Mouse (Mus musculus) heart, postnatal 0 days (tissue): ENCODE measurements at regions not wholly inside any gene's neighbourhood (a gene's known extent, or its start where the extent isn't known, plus 50 kb on each side); places are given as distances from the start of the nearest gene placed in this dataset.

Experiments used
- CTCF ChIP-seq: IDR thresholded peaks from 2 replicates; pipeline ENCODE4 v1.5.1; 2016; ENCODE audit warnings: antibody characterized with exemption, control low read depth, low read depth
- EP300 ChIP-seq: IDR thresholded peaks from 2 replicates; pipeline ENCODE4 v1.6.1; 2016; ENCODE audit warnings: antibody characterized with exemption, low read depth

- TF ChIP-seq CTCF (no peak), EP300 (no peak)
Observed at GRCm38 (mm10) chr17:62083281-62083680, 797.8 kb downstream of the Efna5 start.
